Mouse (Mus musculus): ENCODE results near the gene Methig1. TPM values are rescaled to one million over a fixed set of nuclear protein-coding genes. Genes with fewer than 3 reads are reported as not detected.

Methig1 gene
- polyA plus RNA-seq, 1 experiment from 2014 or later, result 2.6 TPM

GRCm38 (mm10) chr15:100387544-100388223 is 34.7 kb downstream of the Methig1 start:
- Histone ChIP-seq H3K4me3 (no peak overlapping the region), H3K36me3 (peaks cover 3% of the 10 kb centered on the region; the same call in 1 of the 2 replicates), H3K27ac (replicated peaks) (no peak overlapping the region), H3K4me1 (replicated peaks) (0 out of 2 replicates have a peak, but pooled peaks cover 8% of the 10 kb centered on the region), H3K4me2 (no peak overlapping the region), H3K9ac (no peak overlapping the region), H3K27me3 (no peaks in the 10 kb centered on the region), H3K9me3 (no peaks in the 10 kb centered on the region)
- WGBS, result 94% methylated on average over 17 of the region's 17 CpGs
- ATAC-seq (ENCODE audit: low read depth), result no peak

DNA sequence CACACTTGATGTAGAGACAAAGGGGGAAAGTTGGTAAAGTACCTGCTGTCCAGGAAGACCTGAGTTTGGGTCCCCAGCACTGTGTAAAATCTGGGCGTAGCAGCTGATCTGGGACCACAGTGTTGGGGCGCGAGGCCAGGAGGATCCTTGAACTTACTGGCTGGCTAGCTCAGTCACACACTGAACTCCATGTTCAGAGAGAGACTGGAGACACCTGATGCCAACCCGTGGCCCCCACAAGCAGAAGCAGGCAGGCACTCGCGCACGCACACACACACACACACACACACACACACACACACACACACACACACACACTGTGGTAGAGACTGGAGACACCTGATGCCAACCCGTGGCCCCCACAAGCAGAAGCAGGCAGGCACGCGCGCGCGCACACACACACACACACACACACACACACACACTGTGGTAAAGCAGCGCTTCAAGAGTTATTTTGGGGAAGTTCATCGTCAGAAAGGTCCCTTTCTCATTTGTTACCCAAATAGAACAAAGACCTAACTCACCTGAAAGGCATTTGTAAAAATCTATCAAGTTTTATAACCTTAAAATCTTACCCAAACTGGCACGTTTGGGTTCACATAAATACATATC is 35.4 kb downstream of the Methig1 start:
- ATAC-seq (ENCODE audit: low read depth), result no peak
- no peak overlapping the region for H3K4me2 ChIP-seq
- H3K9ac ChIP-seq, result no peak overlapping the region
- H3K9me3 ChIP-seq, result no peaks in the 10 kb centered on the region
- H3K36me3 ChIP-seq, result peaks cover 8% of the 10 kb centered on the region
- 0 out of 2 replicates have a peak, but pooled peaks cover 8% of the 10 kb centered on the region for H3K4me1 ChIP-seq (replicated peaks)
- H3K27me3 ChIP-seq, result no peaks in the 10 kb centered on the region
- 93% methylated on average over 16 of the region's 16 CpGs for whole genome bisulfite sequencing
- no peak overlapping the region for H3K27ac ChIP-seq (replicated peaks)
- H3K4me3 ChIP-seq, result no peak overlapping the region

DNA sequence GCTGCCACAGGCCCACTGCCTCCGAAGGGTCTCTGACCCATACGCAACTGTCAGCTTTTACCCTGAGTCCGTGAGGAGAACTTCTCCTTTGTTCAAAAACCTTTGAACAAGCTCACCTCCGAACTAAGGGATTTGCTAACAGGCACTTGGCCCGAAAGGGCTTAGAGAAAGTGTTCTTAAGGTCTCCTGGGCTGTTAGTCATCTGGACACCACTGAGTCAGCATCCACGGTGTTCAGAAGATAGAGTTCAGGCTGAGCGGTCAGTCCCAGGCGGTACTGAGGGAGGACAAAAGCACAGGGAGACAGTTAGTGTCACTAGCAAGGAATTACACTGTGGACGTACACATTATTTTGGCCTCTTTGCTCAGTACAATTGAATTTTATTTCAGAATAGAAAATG is 35.9 kb downstream of the Methig1 start:
- H3K4me1 ChIP-seq (replicated peaks), result 0 out of 2 replicates have a peak, but pooled peaks cover 8% of the 10 kb centered on the region

GRCm38 (mm10) chr15:100391066-100391465 is 38.1 kb downstream of the Methig1 start:
- H3K36me3 ChIP-seq, result peaks cover 36% of the 10 kb centered on the region
- no peak overlapping the region for H3K4me3 ChIP-seq
- no peak for ATAC-seq (ENCODE audit: low read depth)
- H3K4me2 ChIP-seq, result no peak overlapping the region
- H3K9me3 ChIP-seq, result no peaks in the 10 kb centered on the region
- H3K4me1 ChIP-seq (replicated peaks), result 0 out of 2 replicates have a peak, but pooled peaks cover 8% of the 10 kb centered on the region
- 84% methylated on average over 7 of the region's 7 CpGs for WGBS
- no peak overlapping the region for H3K9ac ChIP-seq
- H3K27ac ChIP-seq (replicated peaks), result no peak overlapping the region
- no peaks in the 10 kb centered on the region for H3K27me3 ChIP-seq

More for the DNA sequence above, 35.9 kb downstream of the Methig1 start:
- H3K27ac ChIP-seq (replicated peaks), result no peak overlapping the region
- WGBS, result 69% methylated on average over 9 of the region's 9 CpGs
- H3K9ac ChIP-seq, result no peak overlapping the region
- H3K4me2 ChIP-seq, result no peak overlapping the region
- H3K27me3 ChIP-seq, result no peaks in the 10 kb centered on the region
- no peaks in the 10 kb centered on the region for H3K9me3 ChIP-seq
- peaks cover 14% of the 10 kb centered on the region for H3K36me3 ChIP-seq
- H3K4me3 ChIP-seq, result no peak overlapping the region
- no peak for ATAC-seq (ENCODE audit: low read depth)

DNA sequence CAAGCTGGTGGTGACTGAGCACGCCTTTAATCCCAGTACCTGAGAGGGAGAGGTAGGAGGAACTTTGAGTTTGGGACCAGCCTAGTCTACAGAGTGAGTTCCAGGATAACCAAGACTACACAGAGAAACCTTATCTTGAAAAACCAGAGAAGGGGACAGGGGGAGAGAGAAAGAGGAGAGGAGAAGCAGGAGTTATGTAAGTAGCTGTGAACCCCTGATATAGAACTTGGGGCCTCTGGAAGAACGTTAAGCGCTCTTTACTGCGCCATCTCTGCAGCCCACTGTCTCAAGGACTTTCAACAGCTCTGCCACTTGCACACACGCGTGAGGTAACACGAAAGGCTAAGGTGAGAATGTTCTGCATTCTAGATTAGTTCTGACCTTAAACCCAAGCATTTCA is 38.6 kb downstream of the Methig1 start:
- ATAC-seq (ENCODE audit: low read depth), result no peak
- no peaks in the 10 kb centered on the region for H3K27me3 ChIP-seq
- peaks cover 41% of the 10 kb centered on the region for H3K36me3 ChIP-seq
- H3K4me3 ChIP-seq, result no peak overlapping the region
- 0 out of 2 replicates have a peak, but pooled peaks cover 8% of the 10 kb centered on the region for H3K4me1 ChIP-seq (replicated peaks)
- no peak overlapping the region for H3K4me2 ChIP-seq
- H3K9me3 ChIP-seq, result no peaks in the 10 kb centered on the region
- WGBS, result 91% methylated on average over 7 of the region's 7 CpGs
- no peak overlapping the region for H3K27ac ChIP-seq (replicated peaks)
- no peak overlapping the region for H3K9ac ChIP-seq

GRCm38 (mm10) chr15:100393016-100393415 is 40.1 kb downstream of the Methig1 start:
- Histone ChIP-seq H3K9me3 (no peaks in the 10 kb centered on the region), H3K4me2 (no peak overlapping the region), H3K27ac (replicated peaks) (no peak overlapping the region), H3K36me3 (peaks cover 55% of the 10 kb centered on the region), H3K4me1 (replicated peaks) (0 out of 2 replicates have a peak, but pooled peaks cover 8% of the 10 kb centered on the region), H3K9ac (no peak overlapping the region), H3K4me3 (no peak overlapping the region), H3K27me3 (no peaks in the 10 kb centered on the region)
- ATAC-seq (ENCODE audit: low read depth), result no peak
- WGBS, result 72% methylated on average over 11 of the region's 11 CpGs

DNA sequence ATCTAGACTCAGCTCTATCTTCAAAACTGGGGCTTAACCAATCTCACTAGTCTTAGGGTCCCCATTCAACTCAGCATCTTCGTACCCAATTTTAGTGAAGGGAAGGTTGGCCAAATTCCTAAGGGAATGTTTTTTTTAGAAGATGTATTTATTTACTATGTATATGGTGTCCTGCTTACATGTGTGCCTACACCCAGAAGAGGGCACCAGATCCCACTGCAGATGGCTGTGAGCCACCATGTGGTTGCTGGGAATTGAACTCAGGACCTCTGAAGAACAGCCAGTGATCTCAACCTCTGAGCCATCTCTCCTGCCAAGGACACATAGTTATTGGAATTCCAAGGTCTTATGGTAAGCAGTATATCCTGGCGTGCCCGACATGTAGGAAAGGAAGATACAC is 42.6 kb downstream of the Methig1 start:
- no peaks in the 10 kb centered on the region for H3K4me1 ChIP-seq (replicated peaks)
- no peaks in the 10 kb centered on the region for H3K9me3 ChIP-seq
- no peak overlapping the region for H3K27ac ChIP-seq (replicated peaks)
- WGBS, result 97% methylated on average over 3 of the region's 3 CpGs
- no peak overlapping the region for H3K4me2 ChIP-seq
- ATAC-seq (ENCODE audit: low read depth), result no peak
- no peaks in the 10 kb centered on the region for H3K27me3 ChIP-seq
- no peak overlapping the region for H3K4me3 ChIP-seq
- H3K9ac ChIP-seq, result no peak overlapping the region
- peaks cover 80% of the 10 kb centered on the region for H3K36me3 ChIP-seq

DNA sequence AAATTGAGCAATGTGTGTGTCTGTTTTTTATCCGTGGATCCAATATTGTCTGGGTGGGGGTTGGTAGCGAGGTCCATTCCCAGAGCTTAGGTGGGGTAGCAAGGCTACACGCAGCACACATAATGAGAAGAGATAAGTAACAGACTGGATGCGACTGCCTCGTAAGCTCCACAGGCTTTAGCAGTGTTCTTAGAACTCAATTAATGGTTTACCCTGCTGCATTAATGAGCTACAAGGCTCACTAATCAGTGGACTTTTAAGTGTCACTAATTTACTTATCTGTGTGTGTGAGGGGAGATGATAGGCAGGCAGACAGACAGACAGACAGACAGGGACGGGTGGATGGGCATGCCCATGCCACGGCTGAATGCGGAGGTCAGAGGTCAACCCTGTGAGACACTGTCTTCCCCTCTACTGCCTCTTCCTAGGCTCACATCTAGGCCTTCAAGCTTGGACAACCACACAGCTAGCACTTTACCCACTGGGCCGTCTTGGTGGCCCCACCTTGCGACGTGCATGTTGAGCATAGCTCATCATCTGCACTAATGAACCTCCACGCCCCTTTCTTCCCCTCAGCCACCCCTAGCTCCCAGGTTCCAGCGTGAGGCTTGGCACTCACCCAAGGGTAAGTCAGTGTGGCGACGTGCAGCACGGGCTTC is 47.8 kb downstream of the Methig1 start:
- H3K4me1 ChIP-seq (replicated peaks), result no peaks in the 10 kb centered on the region
- no peak overlapping the region for H3K4me2 ChIP-seq
- no peak overlapping the region for H3K27ac ChIP-seq (replicated peaks)
- 93% methylated on average over 16 of the region's 16 CpGs for WGBS
- ATAC-seq (ENCODE audit: low read depth), result no peak
- no peaks in the 10 kb centered on the region for H3K27me3 ChIP-seq
- peaks cover 99% of the 10 kb centered on the region for H3K36me3 ChIP-seq
- H3K9me3 ChIP-seq, result no peaks in the 10 kb centered on the region
- H3K9ac ChIP-seq, result no peak overlapping the region
- H3K4me3 ChIP-seq, result no peak overlapping the region

GRCm38 (mm10) chr15:100401811-100402210 is 48.9 kb downstream of the Methig1 start:
- Histone ChIP-seq H3K4me1 (replicated peaks) (no peaks in the 10 kb centered on the region), H3K4me3 (no peak overlapping the region), H3K36me3 (peaks cover 96% of the 10 kb centered on the region), H3K9ac (no peak overlapping the region), H3K27ac (replicated peaks) (no peak overlapping the region), H3K27me3 (no peaks in the 10 kb centered on the region), H3K4me2 (no peak overlapping the region), H3K9me3 (no peaks in the 10 kb centered on the region)
- ATAC-seq (ENCODE audit: low read depth), result no peak
- WGBS, result 95% methylated on average over 4 of the region's 4 CpGs

DNA sequence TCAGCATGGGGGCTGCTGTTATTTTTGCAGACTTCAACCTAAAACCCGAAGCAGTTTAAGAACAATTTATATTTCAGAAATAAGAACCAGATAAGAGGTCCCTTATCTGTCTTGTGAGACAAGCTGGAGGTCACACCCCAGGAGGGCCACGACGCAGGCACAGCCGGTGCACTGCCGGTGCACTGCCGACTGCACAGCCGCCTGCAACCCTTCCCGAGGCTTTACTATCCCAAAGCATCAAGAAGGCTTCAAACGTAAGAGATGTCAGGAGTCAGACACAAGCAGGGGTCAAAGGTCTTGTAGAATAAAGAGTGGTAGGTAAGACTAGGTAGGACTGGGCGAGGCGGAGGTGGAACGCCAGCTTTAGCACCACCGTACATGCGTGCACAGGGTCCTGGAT is 49.4 kb downstream of the Methig1 start:
- no peak overlapping the region for H3K4me2 ChIP-seq
- H3K36me3 ChIP-seq, result peaks cover 96% of the 10 kb centered on the region
- no peak overlapping the region for H3K4me3 ChIP-seq
- H3K27me3 ChIP-seq, result no peaks in the 10 kb centered on the region
- no peaks in the 10 kb centered on the region for H3K4me1 ChIP-seq (replicated peaks)
- H3K9ac ChIP-seq, result no peak overlapping the region
- 94% methylated on average over 14 of the region's 14 CpGs for WGBS
- H3K27ac ChIP-seq (replicated peaks), result no peak overlapping the region
- no peaks in the 10 kb centered on the region for H3K9me3 ChIP-seq
- ATAC-seq (ENCODE audit: low read depth), result no peak

DNA sequence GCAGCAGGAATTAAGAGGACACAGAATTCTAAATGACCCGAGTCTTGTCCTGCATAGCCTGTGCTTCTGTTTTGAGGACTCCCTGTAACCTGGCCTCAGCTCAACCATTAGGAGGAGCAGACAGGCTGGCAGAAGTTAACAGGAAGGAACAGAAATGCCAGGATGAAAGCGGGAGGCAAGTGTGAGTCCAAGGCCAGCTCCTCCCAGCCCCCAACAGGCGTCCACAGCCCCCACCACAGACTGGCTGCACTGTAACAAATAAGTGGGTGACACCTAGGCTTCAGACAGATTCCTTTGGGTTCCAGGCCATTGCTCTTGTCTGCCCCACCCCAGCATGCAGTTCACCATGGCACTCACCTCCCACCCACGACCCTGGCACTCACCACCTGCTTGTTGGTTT is 49.8 kb downstream of the Methig1 start:
- H3K4me3 ChIP-seq, result no peak overlapping the region

GRCm38 (mm10) chr15:100403318-100404000 is 50.5 kb downstream of the Methig1 start:
- H3K27ac ChIP-seq (replicated peaks), result no peak overlapping the region
- H3K27me3 ChIP-seq, result no peaks in the 10 kb centered on the region
- H3K9me3 ChIP-seq, result no peaks in the 10 kb centered on the region
- WGBS, result 92% methylated on average over 16 of the region's 16 CpGs
- H3K4me2 ChIP-seq, result no peak overlapping the region
- H3K36me3 ChIP-seq, result peaks cover 96% of the 10 kb centered on the region
- ATAC-seq (ENCODE audit: low read depth), result no peak
- H3K9ac ChIP-seq, result no peak overlapping the region
- H3K4me1 ChIP-seq (replicated peaks), result no peaks in the 10 kb centered on the region
- H3K4me3 ChIP-seq, result no peak overlapping the region

More for the DNA sequence above, 49.8 kb downstream of the Methig1 start:
- H3K27ac ChIP-seq (replicated peaks), result no peak overlapping the region
- H3K36me3 ChIP-seq, result peaks cover 96% of the 10 kb centered on the region
- ATAC-seq (ENCODE audit: low read depth), result no peak
- H3K9me3 ChIP-seq, result no peaks in the 10 kb centered on the region
- 95% methylated on average over 4 of the region's 4 CpGs for WGBS
- H3K4me2 ChIP-seq, result no peak overlapping the region
- H3K27me3 ChIP-seq, result no peaks in the 10 kb centered on the region
- no peak overlapping the region for H3K9ac ChIP-seq
- no peaks in the 10 kb centered on the region for H3K4me1 ChIP-seq (replicated peaks)

All from neural tube, embryonic 13.5 days (tissue).